Mouse (Mus musculus): ENCODE results near the gene Sh3yl1. TPM values are rescaled to one million over a fixed set of nuclear protein-coding genes. Genes with fewer than 3 reads are reported as not detected.

Gene Sh3yl1
- polyA plus RNA-seq (2012; rRNA removed), result 6.5 and 7.4 TPM in 2 replicates
- polyA plus RNA-seq (2014; fragmentation: Nextera tagmentation; extraction: Ambion mirVana), result 11.3 and 13.1 TPM in 2 replicates

DNA sequence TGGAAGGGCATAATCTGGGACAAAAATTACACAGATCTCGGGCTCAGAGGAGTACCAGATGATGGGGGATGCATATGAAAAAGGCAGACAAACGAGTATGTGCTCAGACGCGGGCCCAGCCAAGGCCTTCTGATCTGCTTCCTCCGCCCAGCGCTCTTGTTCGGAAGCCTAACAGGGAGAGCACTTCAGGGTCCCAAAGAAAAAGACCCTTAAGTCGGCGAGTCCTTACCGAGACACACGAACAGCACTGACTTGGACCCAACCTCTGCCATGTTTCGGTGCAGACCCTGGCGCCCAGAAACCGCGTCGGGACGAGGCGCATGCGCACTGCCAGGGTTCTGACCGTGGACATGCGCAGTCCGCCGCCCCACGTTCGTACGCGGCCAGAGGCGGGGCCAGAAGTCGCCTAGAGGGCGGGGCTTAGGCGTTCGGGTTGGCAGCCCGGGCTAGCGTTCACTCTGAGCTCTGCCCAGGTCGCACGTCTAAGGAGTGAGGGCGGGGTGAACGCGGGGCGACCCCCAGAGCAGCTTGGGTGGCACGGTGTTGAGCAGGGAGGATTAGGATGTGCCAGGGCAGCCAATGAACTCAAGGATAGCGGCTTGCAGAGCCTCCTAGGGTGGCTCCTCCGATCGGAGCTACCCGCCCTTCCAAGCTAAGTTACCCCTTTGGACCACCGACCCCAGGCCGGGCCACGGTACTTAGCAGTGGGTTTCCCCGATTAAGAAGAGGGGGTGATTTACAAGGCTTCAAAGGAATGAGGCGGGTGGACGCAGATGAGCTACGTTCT, at the start of gene Sh3yl1, which contains the start of gene Acp1:
Sh3yl1 (plus strand) TSS at position 408 of the 787 bp plus-strand sequence.
Acp1 (minus strand) TSS at position 329 of the 787 bp plus-strand sequence.
- Histone ChIP-seq H3K4me3 (replicated peaks; ENCODE audit: low read length) (peak within 1 kb of the TSS; percentile 63), H3K27ac (replicated peaks; ENCODE audit: low read depth, low read length) (peak within 1 kb of the TSS; percentile 55), H3K4me2 (replicated peaks; ENCODE audit: low read depth, low read length, severe bottlenecking) (peak within 1 kb of the TSS; percentile 88), H3K9ac (ENCODE audit: low read depth, low read length, severe bottlenecking) (peak within 1 kb of the TSS; percentile 77), H3K4me1 (ENCODE audit: control insufficient read depth, insufficient read depth, low read length) (peaks cover 9% of the 10 kb centered on the region; the same call in 1 of the 2 replicates), H3K36me3 (ENCODE audit: control insufficient read depth, insufficient read depth, low read length) (0 out of 2 replicates have a peak, but pooled peaks cover 6% of the 10 kb centered on the region), H3K27me3 (ENCODE audit: control insufficient read depth, insufficient read depth, low read length) (no peaks in the 10 kb centered on the region), H3K9me3 (ENCODE audit: control insufficient read depth, low read length) (no peaks in the 10 kb centered on the region)
- WGBS, result under 1% methylated on average over 50 of the region's 52 CpGs
- TF ChIP-seq POLR2A (IDR thresholded peaks at IDR 0.05; ENCODE audit: borderline replicate concordance, extremely low read depth, insufficient read depth, insufficient read length), result no peak; the same call in 1 of the 2 replicates
- DNase-seq (ENCODE audit: low spot score) (peak; percentile 93), ATAC-seq (ENCODE audit: low FRiP score, low read depth) (peak; percentile 98)

DNA sequence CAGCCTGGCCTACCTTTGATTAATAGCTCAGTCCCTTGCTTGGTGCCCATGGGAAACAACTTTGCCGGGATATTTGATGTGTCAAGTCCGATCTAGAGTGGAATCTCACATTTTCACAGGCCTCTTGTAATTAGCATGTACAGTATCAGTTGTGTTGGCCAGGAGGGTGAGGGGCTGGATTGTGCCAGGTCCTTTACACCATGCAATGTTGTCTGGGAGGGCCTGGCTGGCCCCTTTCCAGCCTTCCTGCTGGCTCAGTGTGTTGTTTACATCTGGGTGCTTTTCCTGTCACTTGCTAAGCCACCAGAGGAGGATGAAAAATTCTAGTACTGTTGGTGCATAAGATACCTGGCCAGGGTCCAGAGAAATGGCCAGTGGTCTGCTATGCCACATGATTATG, 47.1 kb upstream of the Sh3yl1 start:
- Histone ChIP-seq H3K9ac (ENCODE audit: low read depth, low read length, severe bottlenecking) (no peak overlapping the region), H3K4me1 (ENCODE audit: control insufficient read depth, insufficient read depth, low read length) (no peaks in the 10 kb centered on the region), H3K4me2 (replicated peaks; ENCODE audit: low read depth, low read length, severe bottlenecking) (no peak overlapping the region), H3K36me3 (ENCODE audit: control insufficient read depth, insufficient read depth, low read length) (no peaks in the 10 kb centered on the region), H3K4me3 (replicated peaks; ENCODE audit: low read length) (no peak overlapping the region), H3K27me3 (ENCODE audit: control insufficient read depth, insufficient read depth, low read length) (no peaks in the 10 kb centered on the region), H3K9me3 (ENCODE audit: control insufficient read depth, low read length) (no peaks in the 10 kb centered on the region), H3K27ac (replicated peaks; ENCODE audit: low read depth, low read length) (no peak overlapping the region)
- TF ChIP-seq POLR2A (IDR thresholded peaks at IDR 0.05; ENCODE audit: borderline replicate concordance, extremely low read depth, insufficient read depth, insufficient read length), result no peak
- 60% methylated on average over 2 of the region's 2 CpGs for WGBS
- DNase-seq (ENCODE audit: low spot score), result no peak
- no peak for ATAC-seq (ENCODE audit: low FRiP score, low read depth)

DNA sequence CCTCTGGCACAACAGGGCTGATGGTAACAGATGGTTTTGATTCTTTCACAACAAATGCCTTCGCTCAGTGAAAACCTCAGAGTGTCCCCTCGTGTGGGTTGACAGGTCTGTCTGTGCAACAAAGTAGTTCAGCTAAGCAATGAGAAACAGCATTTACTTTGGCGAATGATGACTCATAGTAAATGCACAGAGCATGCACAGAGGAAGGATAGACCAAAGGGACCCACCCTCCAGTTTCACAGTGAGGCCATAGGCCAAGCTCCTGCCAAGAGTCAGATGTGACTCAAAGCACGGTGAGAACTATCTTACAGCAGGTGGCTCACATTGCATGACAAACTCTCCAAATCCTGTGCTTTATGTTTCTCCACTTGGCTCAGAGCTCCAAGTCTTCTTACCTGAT, 45.7 kb upstream of the Sh3yl1 start:
- H3K9ac ChIP-seq (ENCODE audit: low read depth, low read length, severe bottlenecking), result no peak overlapping the region
- no peaks in the 10 kb centered on the region for H3K9me3 ChIP-seq (ENCODE audit: control insufficient read depth, low read length)
- no peak for DNase-seq (ENCODE audit: low spot score)
- no peak for TF ChIP-seq POLR2A (IDR thresholded peaks at IDR 0.05; ENCODE audit: borderline replicate concordance, extremely low read depth, insufficient read depth, insufficient read length)
- no peaks in the 10 kb centered on the region for H3K27me3 ChIP-seq (ENCODE audit: control insufficient read depth, insufficient read depth, low read length)
- H3K36me3 ChIP-seq (ENCODE audit: control insufficient read depth, insufficient read depth, low read length), result no peaks in the 10 kb centered on the region
- no peaks in the 10 kb centered on the region for H3K4me1 ChIP-seq (ENCODE audit: control insufficient read depth, insufficient read depth, low read length)
- no peak overlapping the region for H3K4me2 ChIP-seq (replicated peaks; ENCODE audit: low read depth, low read length, severe bottlenecking)
- no peak overlapping the region for H3K4me3 ChIP-seq (replicated peaks; ENCODE audit: low read length)
- no peak overlapping the region for H3K27ac ChIP-seq (replicated peaks; ENCODE audit: low read depth, low read length)
- WGBS, result 53% methylated on average over 4 of the region's 4 CpGs
- ATAC-seq (ENCODE audit: low FRiP score, low read depth), result no peak

DNA sequence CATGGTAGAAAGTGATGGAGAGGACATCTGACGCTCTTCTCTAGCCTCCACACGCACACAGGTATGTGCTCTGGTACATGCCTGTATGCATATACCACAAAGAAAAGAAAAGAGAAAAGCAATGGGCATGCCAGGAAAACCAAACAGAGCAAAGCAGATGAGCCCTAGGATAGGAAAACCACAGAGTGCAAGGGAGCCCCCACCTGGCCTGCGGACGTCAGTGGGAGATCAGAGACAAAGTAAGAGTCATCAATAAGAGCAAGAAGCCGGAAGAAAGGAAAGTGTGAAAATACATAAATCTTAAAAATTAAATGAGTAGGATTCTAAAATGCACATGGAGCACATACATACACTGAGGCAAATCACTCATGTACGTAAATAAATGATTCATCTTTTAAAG, 32.0 kb upstream of the Sh3yl1 start:
- WGBS, result 72% methylated on average over 6 of the region's 6 CpGs
- TF ChIP-seq POLR2A (IDR thresholded peaks at IDR 0.05; ENCODE audit: borderline replicate concordance, extremely low read depth, insufficient read depth, insufficient read length), result no peak
- H3K9me3 ChIP-seq (ENCODE audit: control insufficient read depth, low read length), result no peaks in the 10 kb centered on the region
- ATAC-seq (ENCODE audit: low FRiP score, low read depth) (no peak), DNase-seq (ENCODE audit: low spot score) (no peak)
- H3K4me2 ChIP-seq (replicated peaks; ENCODE audit: low read depth, low read length, severe bottlenecking), result no peak overlapping the region
- H3K27me3 ChIP-seq (ENCODE audit: control insufficient read depth, insufficient read depth, low read length), result peaks cover 27% of the 10 kb centered on the region
- no peak overlapping the region for H3K27ac ChIP-seq (replicated peaks; ENCODE audit: low read depth, low read length)
- H3K36me3 ChIP-seq (ENCODE audit: control insufficient read depth, insufficient read depth, low read length), result no peaks in the 10 kb centered on the region
- no peaks in the 10 kb centered on the region for H3K4me1 ChIP-seq (ENCODE audit: control insufficient read depth, insufficient read depth, low read length)
- H3K9ac ChIP-seq (ENCODE audit: low read depth, low read length, severe bottlenecking), result no peak overlapping the region
- no peak overlapping the region for H3K4me3 ChIP-seq (replicated peaks; ENCODE audit: low read length)

DNA sequence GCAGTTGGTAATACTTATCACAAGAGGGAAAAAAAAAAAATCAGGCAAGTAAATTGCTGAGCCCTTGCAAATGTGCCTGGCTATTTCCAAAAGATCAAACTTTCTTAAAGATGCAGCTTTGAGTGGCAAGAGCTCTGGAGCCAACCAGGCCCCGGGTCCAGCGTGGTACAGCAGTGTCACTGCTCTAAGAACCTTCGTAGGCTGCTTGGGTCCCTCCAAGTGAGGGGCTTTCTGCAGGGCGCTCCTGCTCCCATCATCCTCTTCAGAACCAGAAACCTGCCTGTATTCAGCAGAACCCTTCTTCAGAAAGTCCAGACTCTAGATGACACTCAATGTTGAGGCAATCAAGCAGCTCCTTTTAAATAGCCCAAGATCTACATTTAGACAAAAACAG, 27.9 kb upstream of the Sh3yl1 start:
- Histone ChIP-seq H3K27ac (replicated peaks; ENCODE audit: low read depth, low read length) (no peak overlapping the region), H3K4me2 (replicated peaks; ENCODE audit: low read depth, low read length, severe bottlenecking) (peak overlapping the region; percentile 96), H3K9ac (ENCODE audit: low read depth, low read length, severe bottlenecking) (0 out of 2 replicates have a peak overlapping the region, but pooled peaks have one; percentile 36), H3K9me3 (ENCODE audit: control insufficient read depth, low read length) (no peaks in the 10 kb centered on the region), H3K27me3 (ENCODE audit: control insufficient read depth, insufficient read depth, low read length) (peaks cover 45% of the 10 kb centered on the region), H3K36me3 (ENCODE audit: control insufficient read depth, insufficient read depth, low read length) (no peaks in the 10 kb centered on the region), H3K4me1 (ENCODE audit: control insufficient read depth, insufficient read depth, low read length) (no peaks in the 10 kb centered on the region), H3K4me3 (replicated peaks; ENCODE audit: low read length) (peak overlapping the region; percentile 47)
- DNase-seq (ENCODE audit: low spot score) (no peak), ATAC-seq (ENCODE audit: low FRiP score, low read depth) (no peak)
- TF ChIP-seq POLR2A (IDR thresholded peaks at IDR 0.05; ENCODE audit: borderline replicate concordance, extremely low read depth, insufficient read depth, insufficient read length), result no peak
- 18% methylated on average over 4 of the region's 4 CpGs for WGBS

Data from limb, embryonic 14.5 days (tissue).